Mouse (Mus musculus) MN1 (cell line): ENCODE measurements around the gene Chmp5.

ENCODE experiments used
- DNase-seq: peaks from one replicate; pipeline ENCODE4 v3.0.0-alpha.2; 2016; ENCODE audit warnings: low spot score

Chmp5 gene

GRCm38 (mm10) chr4:40946516-40947121 lies 1.6 kb upstream of the Chmp5 start:
- DNase-seq = no peak

GRCm38 (mm10) chr4:40947565-40948159 lies 545 bp upstream of the Chmp5 start:
- DNase-seq = no peak

DNA sequence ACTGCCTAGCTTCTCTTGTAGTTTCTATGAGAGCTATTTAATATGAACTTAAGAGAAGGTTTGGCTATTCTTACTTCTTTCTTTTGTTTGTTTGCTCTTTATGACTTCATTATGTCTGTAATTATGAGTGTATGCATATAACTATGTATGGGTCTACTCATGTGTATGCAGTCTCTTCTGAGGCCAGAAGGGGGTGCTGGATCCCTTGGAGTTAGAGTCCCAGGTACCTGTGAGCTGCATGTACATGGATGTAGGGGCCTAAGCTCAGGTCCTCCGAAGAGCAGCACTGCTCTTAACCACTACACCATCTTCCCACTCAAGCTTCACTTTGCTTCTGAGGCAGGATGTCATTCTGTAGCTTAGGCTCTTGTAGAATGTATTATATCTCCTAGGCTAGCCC lies 5.3 kb downstream of the Chmp5 start:
- DNase-seq = no peak

DNA sequence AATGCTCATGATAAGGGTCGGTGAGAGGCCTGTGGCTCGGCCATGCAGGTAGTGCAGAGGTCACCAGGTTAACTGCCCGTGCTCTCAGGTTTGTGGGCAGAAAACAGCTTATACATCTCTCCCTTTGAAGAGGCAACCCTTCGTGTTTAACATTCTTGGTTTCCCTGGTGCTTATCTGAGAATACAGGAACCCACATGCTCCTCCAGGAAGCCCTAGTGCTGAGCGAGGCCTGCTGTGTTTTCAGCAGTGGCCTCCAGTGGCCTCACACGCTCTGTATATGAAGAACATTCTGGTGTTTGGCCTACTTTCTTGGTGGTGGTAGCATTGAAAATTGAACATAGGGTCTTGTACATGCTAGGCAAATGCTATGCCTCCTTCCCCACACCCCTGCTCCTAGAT lies 7.7 kb downstream of the Chmp5 start:
- DNase-seq = no peak

DNA sequence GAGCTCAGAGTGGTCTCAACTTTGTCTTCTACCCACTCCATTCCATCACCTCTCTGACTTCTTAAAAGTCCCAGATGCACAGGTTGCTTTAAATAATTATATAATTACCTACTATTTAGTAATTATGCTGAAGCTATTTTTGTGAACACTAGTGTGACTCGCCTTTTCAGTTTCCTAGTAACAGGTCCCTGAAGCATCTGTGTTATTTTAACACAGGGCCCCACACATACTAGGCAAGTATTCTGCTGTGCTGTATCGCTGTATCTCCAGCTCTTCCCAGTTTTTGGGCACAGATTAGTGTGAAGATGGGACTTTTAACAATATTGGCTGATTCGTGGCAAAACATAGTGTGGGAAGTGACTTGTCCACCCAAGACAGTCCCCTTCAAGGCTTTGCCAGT lies 15.3 kb downstream of the Chmp5 start:
- DNase-seq = no peak

DNA sequence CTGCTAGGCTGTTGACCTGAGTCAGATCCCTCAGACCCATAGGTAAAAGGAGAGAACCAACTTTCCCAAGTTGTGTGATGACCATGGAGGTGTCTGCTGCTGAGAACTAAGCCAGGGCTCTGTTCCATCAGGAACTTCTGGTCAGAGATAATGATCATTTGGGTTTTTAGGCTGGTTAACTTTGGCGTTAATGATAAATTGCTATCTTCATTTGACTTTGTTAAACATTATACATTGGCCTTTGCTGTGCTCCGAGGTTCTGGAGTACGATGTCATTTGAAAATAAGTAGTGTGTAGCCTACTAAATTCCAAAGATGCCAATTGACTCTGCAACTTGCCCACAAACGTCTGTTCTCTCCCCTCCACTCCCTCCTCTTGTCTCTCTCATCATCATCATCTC lies 21.0 kb downstream of the Chmp5 start:
- DNase-seq = no peak

DNA sequence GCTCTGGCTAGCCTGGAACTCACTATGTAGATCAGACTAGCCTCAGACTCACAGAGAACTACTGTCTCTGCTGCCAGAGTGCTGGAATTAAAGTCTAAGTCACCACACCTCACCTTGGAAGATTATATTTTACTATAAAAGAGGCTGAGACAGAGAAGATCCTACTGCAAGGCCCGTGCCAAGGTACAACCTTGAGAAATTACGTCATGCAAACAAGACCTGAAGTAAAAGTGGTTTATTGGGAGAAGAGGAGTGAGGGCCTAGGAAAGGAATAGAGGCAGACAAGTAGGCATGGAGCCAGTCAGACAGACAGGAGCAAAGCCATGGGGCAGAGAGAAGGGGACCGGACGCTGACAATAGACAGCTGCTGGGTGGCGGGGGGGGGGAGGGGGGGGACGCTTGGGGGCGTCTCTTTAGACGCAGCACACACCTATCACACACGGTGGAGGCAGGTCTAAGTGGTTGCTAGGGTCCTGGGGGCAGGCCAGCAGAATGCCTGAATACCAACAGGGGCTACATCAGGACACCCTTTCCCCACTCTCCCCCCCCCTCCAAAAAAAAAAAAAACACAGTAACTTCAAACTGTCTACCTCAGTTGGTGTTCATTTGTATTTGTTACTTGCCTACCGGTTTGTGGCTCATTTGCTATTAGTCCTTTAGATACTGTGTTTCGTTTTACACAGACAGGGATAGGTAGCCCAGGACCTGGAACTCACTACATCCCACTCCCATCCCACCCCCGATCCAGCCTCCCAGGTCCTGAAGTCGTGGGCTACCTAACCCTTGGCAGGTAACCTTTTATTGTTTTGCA lies 21.8 kb downstream of the Chmp5 start:
- DNase-seq = peak; percentile 23

GRCm38 (mm10) chr4:40970592-40970841 lies 22.3 kb downstream of the Chmp5 start:
- no peak for DNase-seq

DNA sequence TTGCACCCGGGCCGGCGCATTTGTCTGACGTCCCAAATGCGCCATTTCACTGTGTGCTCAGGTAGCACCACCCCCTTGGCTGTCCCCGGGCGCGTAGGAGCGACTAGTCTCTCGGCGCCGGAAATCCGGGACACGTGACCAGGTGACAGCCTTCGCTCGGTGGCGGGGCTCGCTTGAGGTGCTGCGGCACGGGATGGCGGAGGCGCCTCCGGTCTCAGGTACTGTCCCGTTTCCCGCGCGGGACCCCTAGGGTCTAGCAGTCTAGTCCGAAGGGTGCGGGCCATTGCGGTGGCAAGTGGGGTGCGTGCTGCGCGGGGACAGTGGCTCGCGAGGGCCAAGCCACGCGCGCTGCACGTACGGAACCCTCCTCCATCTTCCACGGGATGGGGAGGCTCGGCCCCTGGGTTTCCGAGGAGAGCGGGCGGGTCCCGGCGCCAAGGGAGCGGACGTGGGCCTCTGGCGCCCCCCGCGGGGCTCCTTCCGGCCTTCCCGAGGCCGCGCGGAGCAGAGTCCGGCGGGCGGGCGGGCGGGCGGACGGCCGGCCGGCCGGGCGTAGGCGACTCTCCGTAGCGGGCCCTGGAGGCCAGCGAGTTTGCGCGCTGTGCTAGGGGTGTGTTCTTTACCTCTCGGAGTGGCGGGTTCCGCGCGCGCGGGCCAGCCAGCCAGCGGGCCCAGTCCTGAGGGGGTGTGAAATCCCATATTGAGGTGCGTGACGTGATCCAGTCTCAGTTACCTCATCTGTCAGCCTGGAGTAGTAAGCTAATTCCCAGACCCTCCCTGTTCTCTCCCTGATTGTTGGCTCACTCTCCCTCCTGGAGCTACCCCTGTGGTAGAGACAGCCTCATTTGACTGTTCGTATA lies 22.9 kb downstream of the Chmp5 start, which contains the start of gene Nfx1:
TSS of gene Nfx1 (plus strand) at position 65 of the 860 bp plus-strand sequence.
- DNase-seq = peak; percentile 94

DNA sequence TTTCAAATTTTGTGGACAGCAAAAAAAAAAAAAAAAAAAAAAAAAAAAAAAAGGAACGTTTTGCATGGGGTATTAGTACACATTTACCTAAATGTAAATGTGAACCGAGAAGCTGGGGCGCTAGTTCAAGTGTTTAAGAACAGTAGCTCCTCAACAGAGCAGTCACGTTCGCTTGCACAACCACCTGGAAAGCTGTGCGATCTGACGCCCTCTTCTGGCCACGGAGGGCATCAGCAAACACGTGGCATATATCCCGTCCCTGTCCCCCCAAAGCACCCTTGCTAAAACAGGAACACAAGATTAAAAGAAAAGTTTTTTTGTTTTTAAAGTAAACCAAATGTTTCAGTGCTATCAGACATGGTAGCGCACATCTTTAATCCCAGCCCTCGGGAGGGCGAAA lies 23.5 kb downstream of the Chmp5 start:
- peak; percentile 10 for DNase-seq

- DNase-seq = no peak
Measured at GRCm38 (mm10) chr4:40974011-40974410, 25.8 kb downstream of the Chmp5 start.

DNA sequence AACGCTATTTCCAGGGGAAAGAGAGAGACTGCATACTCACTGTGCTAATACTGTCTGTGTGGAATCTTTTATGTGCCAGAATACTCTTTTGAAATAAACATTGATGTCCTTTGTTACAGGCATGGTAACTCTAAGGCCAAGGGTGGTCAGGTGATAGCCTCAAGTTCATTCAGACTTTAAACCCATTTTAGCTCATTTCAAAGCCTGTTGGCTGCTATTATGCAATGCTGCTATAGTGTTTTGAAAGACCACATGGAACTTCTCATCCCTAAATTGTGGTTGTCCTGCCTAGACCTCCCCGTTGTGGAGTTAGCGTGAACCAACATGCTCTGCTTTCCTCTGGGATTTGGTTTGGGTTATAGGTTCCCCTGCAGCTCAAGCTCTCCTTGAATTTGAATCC lies 27.5 kb downstream of the Chmp5 start:
- no peak for DNase-seq

DNA sequence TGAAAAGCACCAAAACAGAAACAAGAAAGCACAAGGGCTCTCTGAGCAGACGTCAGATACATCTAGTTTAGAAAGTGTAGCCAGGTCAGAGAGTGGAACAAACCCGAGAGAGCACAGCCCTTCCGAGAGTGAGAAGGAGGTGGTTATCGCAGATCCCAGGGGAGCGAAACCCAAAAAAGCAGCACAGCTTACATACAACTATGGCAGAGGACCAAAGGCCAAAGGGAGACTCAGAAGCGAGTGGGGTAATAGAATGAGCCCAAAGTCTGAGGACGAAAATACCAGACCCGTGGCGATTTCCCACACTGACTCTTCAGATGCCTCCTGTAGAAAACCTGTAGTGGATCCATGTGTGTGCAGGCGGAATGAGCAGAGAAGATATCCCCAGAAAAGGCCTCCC lies 28.4 kb downstream of the Chmp5 start:
- DNase-seq = no peak

DNA sequence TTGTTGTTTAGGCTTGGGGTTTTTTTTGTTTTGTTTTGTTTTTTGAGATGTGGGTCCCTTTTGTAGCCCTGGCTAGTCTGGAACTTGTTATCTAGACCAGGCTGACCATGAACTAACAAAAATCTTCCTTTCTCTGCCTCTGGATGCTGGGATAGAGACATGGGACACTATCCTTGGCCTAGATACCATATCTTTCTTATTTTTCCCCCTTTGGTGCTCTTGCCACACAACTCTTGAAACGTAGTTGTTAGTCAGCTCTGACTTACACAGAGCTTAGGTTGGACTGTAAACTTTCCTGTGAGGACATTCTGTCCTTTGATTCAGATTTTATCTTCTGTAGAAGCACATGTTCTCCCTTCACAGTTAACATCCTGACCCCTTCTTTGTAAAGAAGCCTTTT lies 31.2 kb downstream of the Chmp5 start:
- no peak for DNase-seq

- DNase-seq = no peak
Measured at GRCm38 (mm10) chr4:40982486-40982885, 34.3 kb downstream of the Chmp5 start.

DNA sequence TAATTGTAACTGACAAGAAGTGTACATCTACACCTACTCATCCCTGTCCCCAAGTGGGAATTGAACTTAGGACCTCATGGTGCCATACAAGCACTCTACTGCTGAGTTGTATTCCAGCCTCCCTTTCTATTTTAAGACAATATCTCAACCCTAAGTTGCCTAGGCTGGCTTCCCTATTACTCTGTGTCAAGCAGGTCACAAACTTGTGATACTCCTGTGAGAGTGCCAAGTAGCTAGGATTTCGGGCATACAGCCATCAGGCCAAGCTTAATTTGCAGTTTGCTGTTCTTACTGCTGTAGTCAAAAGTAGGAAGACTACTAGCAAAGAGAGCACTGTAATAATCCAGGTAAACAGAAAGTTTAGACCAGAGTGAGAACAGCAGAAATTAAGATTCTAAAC lies 35.5 kb downstream of the Chmp5 start:
- no peak for DNase-seq

GRCm38 (mm10) chr4:40989633-40990032 lies 41.4 kb downstream of the Chmp5 start:
- no peak for DNase-seq

DNA sequence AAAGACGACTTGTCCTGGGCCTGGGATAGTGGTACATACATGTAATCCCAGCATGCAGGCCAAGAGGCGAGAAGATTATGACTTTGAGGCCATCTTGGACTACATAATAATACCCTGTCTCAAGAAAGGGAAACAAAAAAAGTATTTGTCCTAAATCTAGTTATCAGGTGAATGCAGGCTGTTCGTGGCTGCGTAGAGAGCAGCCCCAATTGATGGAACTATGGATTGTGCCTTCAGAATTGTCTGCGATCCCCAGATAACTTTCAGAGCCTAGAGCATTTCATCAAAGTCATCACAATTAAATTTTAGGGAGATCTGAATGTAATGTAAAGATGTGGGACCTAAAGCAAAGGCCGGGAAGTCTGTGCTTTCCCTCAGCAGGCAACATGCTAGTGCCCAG lies 48.1 kb downstream of the Chmp5 start:
- DNase-seq = no peak

DNA sequence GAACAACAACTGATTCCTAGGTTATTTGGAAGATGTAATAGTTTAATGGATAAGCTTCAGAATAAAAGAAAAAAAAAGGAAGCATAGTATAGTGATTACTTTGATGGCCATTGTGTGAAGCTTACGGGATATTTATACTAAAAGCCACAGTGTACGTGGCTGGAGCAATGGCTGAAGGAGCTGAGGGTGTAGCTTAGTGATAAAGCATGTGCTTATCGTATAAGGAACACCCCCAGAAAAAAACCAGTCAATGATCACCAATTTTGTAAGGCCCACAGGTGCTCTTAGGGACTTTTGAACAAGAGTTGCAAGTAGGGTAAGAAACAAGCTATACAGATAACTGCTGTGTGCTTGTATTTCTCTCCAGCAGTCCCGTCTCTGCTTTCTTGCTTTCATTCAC lies 49.7 kb downstream of the Chmp5 start:
- DNase-seq = no peak

DNA sequence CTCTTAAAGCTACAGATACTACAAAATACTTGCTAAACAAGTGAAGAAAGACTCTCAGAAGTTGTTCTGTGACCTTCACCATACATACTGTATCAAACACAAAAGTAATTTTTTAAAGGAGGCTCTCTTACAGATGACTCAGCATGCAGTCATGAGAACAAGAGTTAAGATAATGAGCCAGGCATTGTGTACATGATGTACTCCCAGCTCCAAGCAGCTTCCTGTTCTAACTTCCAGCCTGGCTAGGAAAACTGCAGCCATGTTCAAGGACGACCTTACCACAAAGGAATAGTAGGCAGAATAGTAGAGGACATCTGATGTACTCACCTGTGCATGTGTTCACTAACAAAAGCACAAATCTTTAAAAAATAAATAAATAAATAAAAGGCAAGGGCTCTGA lies 52.1 kb downstream of the Chmp5 start:
- DNase-seq = no peak

- no peak for DNase-seq
Measured at GRCm38 (mm10) chr4:41000842-41001639, 52.8 kb downstream of the Chmp5 start.

- no peak for DNase-seq
Measured at GRCm38 (mm10) chr4:41013351-41013750, 65.1 kb downstream of the Chmp5 start.
